Mouse (Mus musculus) olfactory bulb, adult 2 months (tissue): ENCODE results near the gene Nrxn3.

ENCODE experiments used
- CTCF ChIP-seq: fragments of 200-500 bp; IDR thresholded peaks from 2 replicates; pipeline ENCODE4 v1.5.1; 2012; ENCODE audit warnings: low read depth, mild to moderate bottlenecking, low read length, moderate library complexity; ENCODE audit not compliant: insufficient read depth
- POLR2A ChIP-seq: fragments of 200-500 bp; IDR thresholded peaks from 2 replicates; pipeline ENCODE4 v1.6.1; 2012; ENCODE audit warnings: mild to moderate bottlenecking, low read depth, low read length, moderate library complexity; ENCODE audit not compliant: insufficient read depth

- TF ChIP-seq CTCF (no peak), POLR2A (no peak)
Observed at GRCm38 (mm10) chr12:89789981-89790380, 1067.3 kb downstream of the Nrxn3 start.
